Mouse (Mus musculus) c-Kit-positive CD71-positive TER-119-negative erythroid progenitor cells, embryonic 14.5 days (primary cell): ENCODE measurements around the gene F2r.

Experiments used
- DNase-seq: peaks from one replicate; pipeline ENCODE4 v3.0.0-alpha.2; 2013; ENCODE audit warnings: low read depth

Gene F2r

GRCm38 (mm10) chr13:95618309-95618712, at the start of gene F2r:
Gene F2r (minus strand): TSS chr13:95618487.
- peak; percentile 66 for DNase-seq

- no peak for DNase-seq
Observed at GRCm38 (mm10) chr13:95667260-95667659, 49.0 kb upstream of the F2r start.

- no peak for DNase-seq
Observed at GRCm38 (mm10) chr13:95665644-95666356, 47.5 kb upstream of the F2r start.

GRCm38 (mm10) chr13:95663834-95664233, 45.5 kb upstream of the F2r start:
- no peak for DNase-seq

GRCm38 (mm10) chr13:95659432-95659831, 41.1 kb upstream of the F2r start:
- no peak for DNase-seq

- peak; percentile 61 for DNase-seq
Observed at GRCm38 (mm10) chr13:95657171-95657570, 38.9 kb upstream of the F2r start.

GRCm38 (mm10) chr13:95655284-95655683, 37.0 kb upstream of the F2r start:
- no peak for DNase-seq

- DNase-seq = peak; percentile 32
Observed at GRCm38 (mm10) chr13:95653696-95654095, 35.4 kb upstream of the F2r start.

GRCm38 (mm10) chr13:95651870-95652668, 33.8 kb upstream of the F2r start:
- DNase-seq = no peak

- DNase-seq = no peak
Observed at GRCm38 (mm10) chr13:95649941-95650340, 31.7 kb upstream of the F2r start.

- no peak for DNase-seq
Observed at GRCm38 (mm10) chr13:95647248-95647647, 29.0 kb upstream of the F2r start.

GRCm38 (mm10) chr13:95646687-95647111, 28.4 kb upstream of the F2r start:
- DNase-seq = no peak

- no peak for DNase-seq
Observed at GRCm38 (mm10) chr13:95643740-95644139, 25.5 kb upstream of the F2r start.

GRCm38 (mm10) chr13:95641061-95641986, 23.0 kb upstream of the F2r start:
- DNase-seq = no peak

GRCm38 (mm10) chr13:95640408-95640807, 22.1 kb upstream of the F2r start:
- DNase-seq = no peak

GRCm38 (mm10) chr13:95639336-95640116, 21.2 kb upstream of the F2r start:
- no peak for DNase-seq

GRCm38 (mm10) chr13:95638894-95639293, 20.6 kb upstream of the F2r start:
- DNase-seq = no peak

GRCm38 (mm10) chr13:95637737-95638136, 19.4 kb upstream of the F2r start:
- DNase-seq = no peak

- DNase-seq = no peak
Observed at GRCm38 (mm10) chr13:95635301-95635700, 17.0 kb upstream of the F2r start.

GRCm38 (mm10) chr13:95634451-95634850, 16.2 kb upstream of the F2r start:
- DNase-seq = no peak

- no peak for DNase-seq
Observed at GRCm38 (mm10) chr13:95633384-95633783, 15.1 kb upstream of the F2r start.
